Mouse (Mus musculus): ENCODE data around the gene Ceacam19. TPM values are rescaled to one million over a fixed set of nuclear protein-coding genes. Genes with fewer than 3 reads are reported as not detected.
A peak's percentile ranks its signal among the peaks of the same experiment; 100 is the strongest.

Ceacam19 gene
- polyA plus RNA-seq, 1 experiment = not detected

GRCm38 (mm10) chr7:19841686-19842413, 45.9 kb downstream of the Ceacam19 start:
- TF ChIP-seq POLR2A (IDR thresholded peaks at IDR 0.05; ENCODE audit: borderline replicate concordance, control insufficient read depth, low read depth, low read length) (no peak), CTCF (IDR thresholded peaks at IDR 0.05; ENCODE audit: control insufficient read depth, insufficient read depth, low read length) (no peak)
- no peak overlapping the region for H3K27ac ChIP-seq (ENCODE audit: control insufficient read depth, insufficient read depth, low read depth, low read length, poor library complexity)

GRCm38 (mm10) chr7:19840936-19841335, 46.8 kb downstream of the Ceacam19 start:
- Histone ChIP-seq H3K27ac (ENCODE audit: control insufficient read depth, insufficient read depth, low read depth, low read length, poor library complexity) (no peak overlapping the region), H3K4me3 (replicated peaks; ENCODE audit: control insufficient read depth, low read depth, low read length) (no peak overlapping the region), H3K4me1 (ENCODE audit: control insufficient read depth, insufficient read depth, low read length) (peaks cover 1% of the 10 kb centered on the region)
- WGBS = 73% methylated on average over 3 of the region's 3 CpGs
- TF ChIP-seq POLR2A (IDR thresholded peaks at IDR 0.05; ENCODE audit: borderline replicate concordance, control insufficient read depth, low read depth, low read length) (no peak), CTCF (IDR thresholded peaks at IDR 0.05; ENCODE audit: control insufficient read depth, insufficient read depth, low read length) (no peak)

More at GRCm38 (mm10) chr7:19841686-19842413, 45.9 kb downstream of the Ceacam19 start:
- WGBS = 75% methylated on average over 21 of the region's 21 CpGs
- Histone ChIP-seq H3K4me3 (replicated peaks; ENCODE audit: control insufficient read depth, low read depth, low read length) (no peak overlapping the region), H3K4me1 (ENCODE audit: control insufficient read depth, insufficient read depth, low read length) (peaks cover 1% of the 10 kb centered on the region)

GRCm38 (mm10) chr7:19840371-19840770, 47.4 kb downstream of the Ceacam19 start:
- Histone ChIP-seq H3K4me1 (ENCODE audit: control insufficient read depth, insufficient read depth, low read length) (peaks cover 1% of the 10 kb centered on the region), H3K27ac (ENCODE audit: control insufficient read depth, insufficient read depth, low read depth, low read length, poor library complexity) (no peak overlapping the region), H3K4me3 (replicated peaks; ENCODE audit: control insufficient read depth, low read depth, low read length) (no peak overlapping the region)
- WGBS = 62% methylated on average over 4 of the region's 4 CpGs
- no peak for TF ChIP-seq POLR2A (IDR thresholded peaks at IDR 0.05; ENCODE audit: borderline replicate concordance, control insufficient read depth, low read depth, low read length)
- no peak for TF ChIP-seq CTCF (IDR thresholded peaks at IDR 0.05; ENCODE audit: control insufficient read depth, insufficient read depth, low read length)

GRCm38 (mm10) chr7:19836843-19837242, 50.9 kb downstream of the Ceacam19 start:
- peaks cover 1% of the 10 kb centered on the region for H3K4me1 ChIP-seq (ENCODE audit: control insufficient read depth, insufficient read depth, low read length)
- H3K4me3 ChIP-seq (replicated peaks; ENCODE audit: control insufficient read depth, low read depth, low read length) = no peak overlapping the region
- TF ChIP-seq POLR2A (IDR thresholded peaks at IDR 0.05; ENCODE audit: borderline replicate concordance, control insufficient read depth, low read depth, low read length) = no peak
- no peak for TF ChIP-seq CTCF (IDR thresholded peaks at IDR 0.05; ENCODE audit: control insufficient read depth, insufficient read depth, low read length)
- H3K27ac ChIP-seq (ENCODE audit: control insufficient read depth, insufficient read depth, low read depth, low read length, poor library complexity) = no peak overlapping the region
- WGBS = 38% methylated on average over 3 of the region's 3 CpGs

- Histone ChIP-seq H3K4me3 (replicated peaks; ENCODE audit: control insufficient read depth, low read depth, low read length) (no peak overlapping the region), H3K4me1 (ENCODE audit: control insufficient read depth, insufficient read depth, low read length) (peaks cover 5% of the 10 kb centered on the region; the same call in 1 of the 2 replicates), H3K27ac (ENCODE audit: control insufficient read depth, insufficient read depth, low read depth, low read length, poor library complexity) (no peak overlapping the region)
- WGBS = 76% methylated on average over 3 of the region's 3 CpGs
- TF ChIP-seq POLR2A (IDR thresholded peaks at IDR 0.05; ENCODE audit: borderline replicate concordance, control insufficient read depth, low read depth, low read length) (no peak), CTCF (IDR thresholded peaks at IDR 0.05; ENCODE audit: control insufficient read depth, insufficient read depth, low read length) (no peak)
Observed at GRCm38 (mm10) chr7:19834055-19834454, 53.7 kb downstream of the Ceacam19 start.

- H3K27ac ChIP-seq (ENCODE audit: control insufficient read depth, insufficient read depth, low read depth, low read length, poor library complexity) = no peak overlapping the region
- WGBS = 62% methylated on average over 9 of the region's 9 CpGs
- TF ChIP-seq POLR2A (IDR thresholded peaks at IDR 0.05; ENCODE audit: borderline replicate concordance, control insufficient read depth, low read depth, low read length) (no peak), CTCF (IDR thresholded peaks at IDR 0.05; ENCODE audit: control insufficient read depth, insufficient read depth, low read length) (no peak)
- H3K4me1 ChIP-seq (ENCODE audit: control insufficient read depth, insufficient read depth, low read length) = peaks cover 5% of the 10 kb centered on the region; the same call in 1 of the 2 replicates
- no peak overlapping the region for H3K4me3 ChIP-seq (replicated peaks; ENCODE audit: control insufficient read depth, low read depth, low read length)
Observed at GRCm38 (mm10) chr7:19831837-19832236, 55.9 kb downstream of the Ceacam19 start.

- H3K27ac ChIP-seq (ENCODE audit: control insufficient read depth, insufficient read depth, low read depth, low read length, poor library complexity) = peak overlapping the region; percentile 81
- no peak overlapping the region for H3K4me3 ChIP-seq (replicated peaks; ENCODE audit: control insufficient read depth, low read depth, low read length)
- WGBS = 4% methylated on average over 13 of the region's 13 CpGs
- peak; percentile 23; the same call in 1 of the 2 replicates for TF ChIP-seq POLR2A (IDR thresholded peaks at IDR 0.05; ENCODE audit: borderline replicate concordance, control insufficient read depth, low read depth, low read length)
- TF ChIP-seq CTCF (IDR thresholded peaks at IDR 0.05; ENCODE audit: control insufficient read depth, insufficient read depth, low read length) = no peak
- H3K4me1 ChIP-seq (ENCODE audit: control insufficient read depth, insufficient read depth, low read length) = peaks cover 5% of the 10 kb centered on the region; the same call in 1 of the 2 replicates
Observed at GRCm38 (mm10) chr7:19830682-19831156, 57.0 kb downstream of the Ceacam19 start.

- no peak for TF ChIP-seq CTCF (IDR thresholded peaks at IDR 0.05; ENCODE audit: control insufficient read depth, insufficient read depth, low read length)
- no peak for TF ChIP-seq POLR2A (IDR thresholded peaks at IDR 0.05; ENCODE audit: borderline replicate concordance, control insufficient read depth, low read depth, low read length)
- 79% methylated on average over 3 of the region's 3 CpGs for WGBS
- Histone ChIP-seq H3K4me1 (ENCODE audit: control insufficient read depth, insufficient read depth, low read length) (peaks cover 5% of the 10 kb centered on the region; the same call in 1 of the 2 replicates), H3K4me3 (replicated peaks; ENCODE audit: control insufficient read depth, low read depth, low read length) (no peak overlapping the region), H3K27ac (ENCODE audit: control insufficient read depth, insufficient read depth, low read depth, low read length, poor library complexity) (no peak overlapping the region)
Observed at GRCm38 (mm10) chr7:19829694-19830093, 58.1 kb downstream of the Ceacam19 start.
